Mouse (Mus musculus): Measurements from ENCODE around the gene Ppard. TPM values are rescaled to one million over a fixed set of nuclear protein-coding genes. Genes with fewer than 3 reads are reported as not detected.

Gene Ppard
- polyA plus RNA-seq, 1 experiment from 2014 or later, result 4.6 TPM

DNA sequence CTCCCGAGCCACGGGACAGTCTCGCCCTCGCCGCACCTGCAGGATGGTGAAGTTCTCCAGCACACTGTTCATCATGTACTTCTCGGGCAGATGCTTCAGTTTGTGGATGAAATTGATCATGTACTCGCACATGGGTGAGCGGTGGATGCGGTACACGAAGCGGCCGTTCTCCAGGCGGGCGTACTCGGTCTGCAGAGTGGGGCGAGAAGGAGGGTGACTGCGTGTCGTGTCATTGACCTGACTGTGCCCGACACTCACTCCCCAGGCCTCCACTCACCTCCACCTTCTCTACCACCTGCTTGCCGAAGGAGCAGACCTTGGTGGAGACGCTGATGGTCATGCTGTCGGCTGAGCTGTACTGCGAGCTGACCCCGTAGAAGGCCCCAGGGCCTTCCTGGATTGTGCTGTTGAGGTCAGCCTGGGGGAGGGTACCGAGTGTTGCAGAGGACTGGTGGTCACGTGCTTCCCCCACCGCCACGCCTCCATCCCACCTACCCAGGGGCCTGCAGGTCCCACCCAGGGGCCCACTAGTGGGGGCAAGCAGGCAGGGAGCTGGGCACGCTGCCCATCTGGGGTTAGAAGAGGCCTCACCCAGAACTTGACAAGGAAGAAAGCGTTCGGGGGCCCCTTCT is 100.5 kb downstream of the Ppard start:
- H3K27me3 ChIP-seq (replicated peaks), result no peaks in the 10 kb centered on the region
- no peaks in the 10 kb centered on the region for H3K9me3 ChIP-seq
- no peak overlapping the region for H3K9ac ChIP-seq
- WGBS, result 40% methylated on average over 31 of the region's 31 CpGs
- H3K4me1 ChIP-seq, result peaks cover 28% of the 10 kb centered on the region
- peaks cover 37% of the 10 kb centered on the region for H3K36me3 ChIP-seq
- ATAC-seq (ENCODE audit: insufficient read depth, low FRiP score, low read depth), result no peak
- no peak overlapping the region for H3K4me3 ChIP-seq (replicated peaks)
- H3K27ac ChIP-seq, result peak overlapping the region; percentile 48; the same call in 1 of the 2 replicates
- H3K4me2 ChIP-seq, result no peak overlapping the region

DNA sequence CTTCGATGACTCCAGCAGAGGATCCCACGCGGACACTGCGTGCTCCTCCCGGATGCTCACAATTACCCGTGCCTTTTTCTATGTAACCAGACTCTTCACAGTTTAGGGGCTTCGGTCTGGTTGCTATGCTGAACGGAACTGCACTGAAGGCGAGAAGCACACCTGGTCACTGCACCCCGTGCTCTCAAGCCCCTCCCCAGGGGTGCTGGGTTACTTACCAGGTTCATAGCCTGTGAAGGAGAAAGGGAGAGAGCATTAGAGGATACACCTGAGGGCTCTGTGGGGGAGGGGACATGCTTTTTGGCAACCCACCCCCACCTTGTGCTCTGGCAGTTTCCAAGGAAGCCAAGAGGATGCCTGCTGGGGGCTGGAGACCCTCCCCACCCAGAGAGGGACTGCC is 102.8 kb downstream of the Ppard start:
- peaks cover 45% of the 10 kb centered on the region for H3K36me3 ChIP-seq
- H3K9ac ChIP-seq, result no peak overlapping the region
- 72% methylated on average over 10 of the region's 10 CpGs for WGBS
- H3K27ac ChIP-seq, result no peak overlapping the region; the same call in 1 of the 2 replicates
- H3K9me3 ChIP-seq, result no peaks in the 10 kb centered on the region
- peaks cover 33% of the 10 kb centered on the region for H3K4me1 ChIP-seq
- H3K4me2 ChIP-seq, result no peak overlapping the region
- ATAC-seq (ENCODE audit: insufficient read depth, low FRiP score, low read depth), result no peak
- H3K4me3 ChIP-seq (replicated peaks), result no peak overlapping the region
- no peaks in the 10 kb centered on the region for H3K27me3 ChIP-seq (replicated peaks)

DNA sequence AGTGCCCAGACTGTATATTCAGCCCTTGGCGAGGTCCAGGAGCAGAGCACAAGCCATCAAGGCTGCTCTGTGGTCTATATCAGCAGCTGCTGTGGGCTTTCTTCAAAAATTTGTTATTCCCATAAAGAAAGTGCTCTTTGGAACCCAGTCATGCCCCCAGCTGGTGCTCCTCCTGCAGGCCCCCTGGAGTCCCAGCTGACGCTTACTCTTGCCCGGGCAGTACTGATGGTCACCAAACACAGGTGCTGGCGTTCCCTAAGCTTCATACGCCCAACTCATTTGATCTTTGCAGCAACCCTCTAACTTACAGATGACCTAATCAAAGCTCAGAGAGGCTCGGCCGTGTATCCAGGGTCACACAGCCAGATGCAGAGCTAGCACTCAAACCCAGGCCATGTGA is 105.0 kb downstream of the Ppard start:
- no peak overlapping the region for H3K27ac ChIP-seq
- no peaks in the 10 kb centered on the region for H3K27me3 ChIP-seq (replicated peaks)
- H3K36me3 ChIP-seq, result peaks cover 42% of the 10 kb centered on the region
- H3K9ac ChIP-seq, result no peak overlapping the region
- H3K4me2 ChIP-seq, result no peak overlapping the region
- WGBS, result 87% methylated on average over 7 of the region's 7 CpGs
- no peaks in the 10 kb centered on the region for H3K9me3 ChIP-seq
- H3K4me3 ChIP-seq (replicated peaks), result no peak overlapping the region
- H3K4me1 ChIP-seq, result peaks cover 49% of the 10 kb centered on the region
- ATAC-seq (ENCODE audit: insufficient read depth, low FRiP score, low read depth), result no peak

DNA sequence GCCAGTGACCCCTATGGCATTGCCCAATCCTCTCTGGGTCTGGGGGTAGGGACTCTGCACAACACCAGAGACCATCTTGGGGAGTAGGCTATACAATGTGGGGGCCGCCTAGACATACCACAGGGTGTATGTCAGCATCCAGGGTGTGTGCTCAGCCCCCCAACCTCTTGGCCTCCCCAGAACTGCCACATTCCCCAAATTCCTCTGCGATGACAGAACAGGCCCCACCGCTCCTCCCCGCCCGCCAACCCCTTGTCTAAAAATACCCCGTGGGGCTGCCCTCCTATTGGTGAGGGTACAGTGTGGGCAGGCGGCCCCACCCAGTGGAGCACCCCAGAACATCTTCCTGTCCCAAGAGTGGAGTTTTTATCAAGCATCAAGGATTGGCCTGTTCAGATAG is 108.1 kb downstream of the Ppard start:
- Histone ChIP-seq H3K9me3 (no peaks in the 10 kb centered on the region), H3K27me3 (replicated peaks) (no peaks in the 10 kb centered on the region), H3K4me3 (replicated peaks) (peak overlapping the region; percentile 11; the same call in 1 of the 2 replicates), H3K36me3 (peaks cover 26% of the 10 kb centered on the region), H3K4me1 (peaks cover 66% of the 10 kb centered on the region), H3K4me2 (peak overlapping the region; percentile 62), H3K27ac (peak overlapping the region; percentile 91), H3K9ac (no peak overlapping the region)
- WGBS, result 55% methylated on average over 7 of the region's 7 CpGs
- peak; percentile 4; the same call in 1 of the 2 replicates for ATAC-seq (ENCODE audit: insufficient read depth, low FRiP score, low read depth)

DNA sequence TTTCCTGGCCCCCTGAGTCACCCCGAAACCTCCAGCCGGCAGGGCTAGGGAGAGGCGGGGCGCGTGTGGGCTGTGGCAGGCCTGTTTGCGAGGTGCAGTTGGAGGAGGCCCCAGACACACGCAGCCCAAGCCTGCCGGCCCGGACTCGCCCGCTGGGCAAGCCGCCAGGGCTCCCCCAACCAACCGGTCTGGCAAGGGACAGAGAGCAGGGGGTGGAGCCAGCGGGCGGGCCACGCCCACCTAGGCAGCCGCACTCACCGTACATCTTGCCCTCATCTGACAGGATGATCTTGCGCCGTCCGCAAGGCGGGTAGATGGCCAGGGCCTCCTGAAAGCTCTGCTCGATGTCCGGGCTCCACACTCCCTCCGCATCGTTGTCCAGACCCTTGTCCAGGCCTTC is 108.6 kb downstream of the Ppard start:
- ATAC-seq (ENCODE audit: insufficient read depth, low FRiP score, low read depth), result peak; percentile 81
- Histone ChIP-seq H3K9me3 (no peaks in the 10 kb centered on the region), H3K4me1 (peaks cover 71% of the 10 kb centered on the region), H3K27me3 (replicated peaks) (no peaks in the 10 kb centered on the region), H3K27ac (peak overlapping the region; percentile 91), H3K36me3 (peaks cover 23% of the 10 kb centered on the region), H3K9ac (peak overlapping the region; percentile 11; the same call in 1 of the 2 replicates), H3K4me3 (replicated peaks) (peak overlapping the region; percentile 23), H3K4me2 (peak overlapping the region; percentile 62)
- WGBS, result 6% methylated on average over 26 of the region's 26 CpGs

DNA sequence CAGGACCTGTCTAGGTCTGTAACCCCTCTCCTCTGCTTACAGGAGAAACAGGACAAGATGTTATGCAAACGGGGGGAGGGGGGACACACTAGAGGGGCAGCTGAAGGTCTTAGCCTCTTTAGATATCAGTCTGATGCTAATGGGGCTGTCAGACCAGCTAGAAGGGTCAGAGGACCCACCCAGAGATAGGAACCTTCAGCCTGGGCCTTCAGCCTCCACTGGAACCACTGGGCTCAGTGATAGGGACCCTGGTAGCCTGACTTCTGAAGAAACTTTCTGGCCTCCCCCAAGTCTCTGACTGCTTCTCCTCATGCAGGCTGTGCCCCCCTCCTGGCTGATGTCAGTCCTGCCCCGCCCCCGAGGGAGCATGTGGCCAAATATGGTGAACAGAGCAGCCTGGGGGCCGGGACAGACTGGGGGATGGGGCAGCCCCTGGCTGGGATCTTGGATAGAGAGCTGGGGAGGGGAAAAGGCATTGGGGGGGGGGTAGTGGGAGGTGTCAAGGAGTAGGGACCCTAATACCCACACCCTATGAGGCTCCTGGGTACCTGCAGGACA is 111.6 kb downstream of the Ppard start:
- H3K4me1 ChIP-seq, result peaks cover 93% of the 10 kb centered on the region
- WGBS, result 19% methylated on average over 4 of the region's 4 CpGs
- peak overlapping the region; percentile 55 for H3K4me2 ChIP-seq
- no peaks in the 10 kb centered on the region for H3K27me3 ChIP-seq (replicated peaks)
- no peak for ATAC-seq (ENCODE audit: insufficient read depth, low FRiP score, low read depth)
- peak overlapping the region; percentile 98 for H3K27ac ChIP-seq
- H3K4me3 ChIP-seq (replicated peaks), result 0 out of 2 replicates have a peak overlapping the region, but pooled peaks have one; percentile 3
- peaks cover 7% of the 10 kb centered on the region; the same call in 1 of the 2 replicates for H3K36me3 ChIP-seq
- H3K9ac ChIP-seq, result no peak overlapping the region
- H3K9me3 ChIP-seq, result no peaks in the 10 kb centered on the region

DNA sequence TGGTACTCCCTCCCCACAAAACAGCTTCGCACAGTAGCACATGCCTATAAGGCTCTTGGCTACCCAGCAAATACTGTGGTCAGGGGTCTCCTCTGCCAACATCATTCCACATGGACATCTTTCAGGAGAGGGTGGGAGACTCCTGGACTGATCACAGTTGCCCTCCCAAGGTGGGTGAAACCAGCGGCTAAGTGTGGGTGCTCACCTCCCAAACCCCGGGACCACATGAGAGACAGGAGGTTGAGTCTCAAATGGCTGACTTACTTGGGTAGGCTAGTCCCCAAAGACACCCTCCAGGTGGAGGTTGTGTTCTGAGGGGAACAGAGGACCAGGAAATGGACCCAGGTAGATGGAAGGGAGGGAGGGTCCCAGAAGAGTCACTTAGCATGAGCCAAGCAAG is 112.2 kb downstream of the Ppard start:
- Histone ChIP-seq H3K4me1 (peaks cover 91% of the 10 kb centered on the region), H3K9ac (no peak overlapping the region), H3K27ac (peak overlapping the region; percentile 98), H3K36me3 (peaks cover 5% of the 10 kb centered on the region; the same call in 1 of the 2 replicates), H3K4me2 (peak overlapping the region; percentile 55), H3K4me3 (replicated peaks) (peak overlapping the region; percentile 30), H3K27me3 (replicated peaks) (no peaks in the 10 kb centered on the region), H3K9me3 (no peaks in the 10 kb centered on the region)
- ATAC-seq (ENCODE audit: insufficient read depth, low FRiP score, low read depth), result no peak
- 47% methylated on average over 3 of the region's 3 CpGs for WGBS

DNA sequence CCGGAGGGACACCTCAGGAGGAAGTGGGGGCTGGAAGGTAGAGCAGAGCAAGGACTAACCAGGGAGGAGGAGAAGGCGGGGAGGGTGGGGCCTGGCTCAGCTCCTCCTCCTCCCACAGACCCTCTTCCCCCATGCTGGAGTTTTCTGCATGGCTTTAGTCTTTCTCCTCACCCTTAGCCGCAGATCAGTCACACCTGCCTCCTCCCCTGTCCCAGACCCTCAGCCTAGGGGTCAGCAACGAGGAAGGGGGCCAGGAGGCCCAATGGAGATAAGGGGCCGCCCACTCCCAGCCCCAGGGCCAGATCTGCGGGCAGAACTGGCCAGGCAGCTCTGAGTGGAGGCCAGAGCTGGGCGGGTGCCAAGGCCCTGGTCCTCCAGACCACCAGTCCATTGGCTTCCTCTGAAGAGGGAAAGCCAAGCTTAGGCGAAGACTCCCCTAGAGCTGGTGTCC is 112.8 kb downstream of the Ppard start:
- ATAC-seq (ENCODE audit: insufficient read depth, low FRiP score, low read depth), result peak; percentile 4; the same call in 1 of the 2 replicates
- H3K4me1 ChIP-seq, result peaks cover 85% of the 10 kb centered on the region
- peak overlapping the region; percentile 98 for H3K27ac ChIP-seq
- no peaks in the 10 kb centered on the region for H3K27me3 ChIP-seq (replicated peaks)
- 5% methylated on average over 8 of the region's 8 CpGs for WGBS
- peak overlapping the region; percentile 30 for H3K4me3 ChIP-seq (replicated peaks)
- H3K36me3 ChIP-seq, result no peaks in the 10 kb centered on the region
- peak overlapping the region; percentile 9; the same call in 1 of the 2 replicates for H3K9ac ChIP-seq
- H3K9me3 ChIP-seq, result no peaks in the 10 kb centered on the region
- peak overlapping the region; percentile 55 for H3K4me2 ChIP-seq

DNA sequence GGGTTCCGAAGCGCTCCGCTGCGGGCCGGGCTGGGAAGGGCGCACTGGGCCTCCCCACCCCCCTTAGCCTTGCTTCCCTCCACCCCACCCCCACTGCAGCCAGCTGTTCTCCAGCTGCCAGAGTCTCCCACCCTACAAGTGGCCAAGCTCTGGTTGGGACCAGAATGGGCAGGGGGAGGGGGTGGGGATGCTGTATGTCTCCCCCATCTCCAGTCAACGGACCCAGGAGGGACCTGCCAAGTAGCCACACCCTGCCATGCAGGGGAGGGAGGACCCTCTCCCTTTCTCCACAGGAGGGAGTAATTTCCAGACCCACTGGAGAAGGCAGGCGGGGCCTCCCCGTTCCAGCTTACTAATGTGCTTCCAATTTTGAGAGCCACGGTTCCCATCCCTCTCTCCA is 113.4 kb downstream of the Ppard start:
- peak overlapping the region; percentile 55 for H3K4me2 ChIP-seq
- no peaks in the 10 kb centered on the region for H3K9me3 ChIP-seq
- H3K9ac ChIP-seq, result 0 out of 2 replicates have a peak overlapping the region, but pooled peaks have one; percentile 9
- ATAC-seq (ENCODE audit: insufficient read depth, low FRiP score, low read depth), result peak; percentile 2; the same call in 1 of the 2 replicates
- no peaks in the 10 kb centered on the region for H3K27me3 ChIP-seq (replicated peaks)
- WGBS, result 9% methylated on average over 10 of the region's 10 CpGs
- peak overlapping the region; percentile 98 for H3K27ac ChIP-seq
- peaks cover 79% of the 10 kb centered on the region for H3K4me1 ChIP-seq
- peak overlapping the region; percentile 30 for H3K4me3 ChIP-seq (replicated peaks)
- no peaks in the 10 kb centered on the region for H3K36me3 ChIP-seq

DNA sequence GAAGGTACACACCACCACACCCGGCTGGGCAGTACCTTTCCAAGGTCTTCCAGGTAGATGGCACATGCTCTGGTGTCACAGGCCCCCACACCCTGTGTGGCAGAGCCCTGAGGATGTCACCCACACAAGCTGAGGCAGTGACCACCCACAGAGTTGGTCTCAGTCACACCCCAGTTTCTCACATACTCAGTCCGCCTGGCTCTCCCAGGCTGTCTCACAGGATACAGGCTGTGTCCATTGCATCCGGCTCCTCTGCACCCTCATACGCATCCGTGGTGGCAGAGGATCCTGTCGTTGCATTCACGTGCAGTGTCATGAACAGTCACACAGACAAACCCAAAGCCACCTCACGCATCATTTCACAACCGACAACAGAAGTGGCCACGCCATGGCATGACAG is 114.8 kb downstream of the Ppard start:
- Histone ChIP-seq H3K4me2 (peak overlapping the region; percentile 87; the same call in 1 of the 2 replicates), H3K36me3 (no peaks in the 10 kb centered on the region), H3K27me3 (replicated peaks) (no peaks in the 10 kb centered on the region), H3K27ac (peak overlapping the region; percentile 9; the same call in 1 of the 2 replicates), H3K9me3 (no peaks in the 10 kb centered on the region), H3K4me1 (peaks cover 76% of the 10 kb centered on the region), H3K4me3 (replicated peaks) (0 out of 2 replicates have a peak overlapping the region, but pooled peaks have one; percentile 89), H3K9ac (no peak overlapping the region)
- no peak for ATAC-seq (ENCODE audit: insufficient read depth, low FRiP score, low read depth)
- 75% methylated on average over 10 of the region's 10 CpGs for WGBS

DNA sequence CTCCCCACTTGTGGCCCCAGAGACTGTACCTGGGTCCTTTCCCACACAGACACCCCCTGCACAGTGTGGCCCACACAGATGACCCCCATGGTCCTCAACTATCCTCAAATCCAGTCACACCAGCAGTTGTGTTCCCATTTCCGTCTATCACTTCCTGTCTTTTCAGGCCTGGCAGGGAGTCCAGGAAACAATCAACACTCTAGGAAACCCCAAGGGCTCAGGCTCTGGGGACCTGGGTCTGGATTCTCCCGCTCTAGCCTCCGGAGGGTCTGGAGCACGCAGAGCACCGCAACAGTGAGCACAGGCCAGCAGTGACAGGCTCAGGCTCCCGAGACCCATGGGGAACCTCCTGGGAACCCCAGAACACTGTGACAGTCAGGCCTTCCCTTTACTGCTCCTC is 115.7 kb downstream of the Ppard start:
- H3K36me3 ChIP-seq, result no peaks in the 10 kb centered on the region
- WGBS, result 36% methylated on average over 6 of the region's 6 CpGs
- H3K9ac ChIP-seq, result peak overlapping the region; percentile 98; the same call in 1 of the 2 replicates
- peaks cover 71% of the 10 kb centered on the region for H3K4me1 ChIP-seq
- no peaks in the 10 kb centered on the region for H3K27me3 ChIP-seq (replicated peaks)
- ATAC-seq (ENCODE audit: insufficient read depth, low FRiP score, low read depth), result no peak
- peak overlapping the region; percentile 89 for H3K4me3 ChIP-seq (replicated peaks)
- H3K27ac ChIP-seq, result peak overlapping the region; percentile 100
- H3K4me2 ChIP-seq, result peak overlapping the region; percentile 87
- no peaks in the 10 kb centered on the region for H3K9me3 ChIP-seq

DNA sequence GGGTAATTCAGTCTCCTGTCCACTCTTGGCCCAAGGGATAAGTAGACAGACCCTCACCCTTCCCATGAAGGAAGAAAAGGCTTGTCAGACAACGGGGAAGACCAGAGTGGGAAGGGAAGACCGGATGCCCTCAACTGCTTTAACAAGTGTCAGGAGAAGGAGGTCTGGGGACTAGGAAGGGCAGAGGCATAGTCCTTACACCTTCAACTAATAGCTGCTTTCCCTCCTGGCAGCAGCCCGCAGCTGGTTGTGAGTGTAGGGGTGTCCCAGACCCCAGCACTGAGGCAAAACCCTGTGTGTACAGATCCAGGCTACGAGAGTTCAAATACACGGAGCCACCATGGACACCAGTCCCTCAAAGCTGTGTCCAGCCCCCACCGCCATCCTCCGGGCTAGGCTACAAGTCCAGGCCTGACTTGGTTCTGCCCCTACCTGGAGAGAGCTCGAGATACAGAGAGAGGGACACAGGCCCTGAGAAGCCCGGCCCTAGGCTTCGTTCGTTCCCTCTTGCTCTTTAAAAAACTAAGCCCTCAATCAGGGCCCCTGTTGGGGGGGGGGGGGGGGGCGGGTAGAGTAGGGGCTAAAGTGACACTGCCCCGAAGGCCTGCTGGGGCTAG is 116.9 kb downstream of the Ppard start:
- Histone ChIP-seq H3K4me3 (replicated peaks) (peak overlapping the region; percentile 89), H3K4me1 (peaks cover 59% of the 10 kb centered on the region), H3K27ac (peak overlapping the region; percentile 100), H3K4me2 (peak overlapping the region; percentile 87), H3K9ac (peak overlapping the region; percentile 98), H3K9me3 (no peaks in the 10 kb centered on the region), H3K36me3 (no peaks in the 10 kb centered on the region), H3K27me3 (replicated peaks) (no peaks in the 10 kb centered on the region)
- ATAC-seq (ENCODE audit: insufficient read depth, low FRiP score, low read depth), result no peak
- WGBS, result 10% methylated on average over 13 of the region's 13 CpGs
